Mouse (Mus musculus) heart, postnatal 0 days (tissue): ENCODE measurements at regions not wholly inside any gene's neighbourhood (a gene's known extent, or its start where the extent isn't known, plus 50 kb on each side); places are given as distances from the start of the nearest gene placed in this dataset.

Source experiments
- ATAC-seq: fragments of 200-750 bp; cut with Nextera tagmentation; 2 replicates; pipeline ENCODE4 v1.8.0; 2017; ENCODE audit warnings: low read depth, moderate number of reproducible peaks, moderate library complexity; ENCODE audit not compliant: insufficient read depth
- DNase-seq: peaks from one replicate; pipeline ENCODE4 v3.0.0-alpha.2; 2016; ENCODE audit warnings: low spot score
- H3K27ac ChIP-seq: fragments of 300-500 bp; sonication (generic); 2 replicates; pipeline ENCODE4 v1.5.1; 2014; ENCODE audit warnings: low read depth, mild to moderate bottlenecking
- H3K27me3 ChIP-seq: fragments of 300-500 bp; sonication (generic); 2 replicates; pipeline ENCODE4 v1.6.1; 2014; ENCODE audit warnings: low read length, mixed read lengths; ENCODE audit not compliant: control insufficient read depth, insufficient read depth
- H3K36me3 ChIP-seq: fragments of 300-500 bp; sonication (generic); replicated peaks from 2 replicates; pipeline ENCODE4 v1.6.1; 2014; ENCODE audit warnings: low read length, mixed read lengths; ENCODE audit not compliant: control insufficient read depth, insufficient read depth
- H3K4me1 ChIP-seq: fragments of 300-500 bp; sonication (generic); 2 replicates; pipeline ENCODE4 v1.6.1; 2014; ENCODE audit warnings: antibody characterized with exemption; ENCODE audit not compliant: control insufficient read depth, insufficient read depth
- H3K4me2 ChIP-seq: fragments of 300-500 bp; sonication (generic); 2 replicates; pipeline ENCODE4 v1.6.1; 2014; ENCODE audit warnings: low read depth, mild to moderate bottlenecking, low read length, moderate library complexity
- H3K4me3 ChIP-seq: fragments of 300-500 bp; sonication (generic); 2 replicates; pipeline ENCODE4 v1.5.1; 2014; ENCODE audit warnings: low read depth, low read length
- H3K9ac ChIP-seq: fragments of 300-500 bp; sonication (generic); replicated peaks from 2 replicates; pipeline ENCODE4 v1.6.1; 2014; ENCODE audit warnings: low read depth, low read length, mixed read lengths
- H3K9me3 ChIP-seq: fragments of 300-500 bp; sonication (generic); replicated peaks from 2 replicates; pipeline ENCODE4 v1.6.1; 2016; ENCODE audit warnings: low read length; ENCODE audit not compliant: control insufficient read depth
- CTCF ChIP-seq: IDR thresholded peaks from 2 replicates; pipeline ENCODE4 v1.5.1; 2016; ENCODE audit warnings: antibody characterized with exemption, control low read depth, low read depth
- EP300 ChIP-seq: IDR thresholded peaks from 2 replicates; pipeline ENCODE4 v1.6.1; 2016; ENCODE audit warnings: antibody characterized with exemption, low read depth
- WGBS: fragments of 180-500 bp; shearing (Covaris S2); extraction: QIAGEN DNeasy Blood & Tissue Kit; methylation state at CpG from one replicate; pipeline ENCODE4 v1.1.7; 2014; 5-methylcytosine and 5-hydroxymethylcytosine counted together

GRCm38 (mm10) chr17:82946083-82946482, 269.0 kb upstream of the Pkdcc start:
- no peaks in the 10 kb centered on the region for H3K4me1 ChIP-seq
- no peak overlapping the region for H3K9ac ChIP-seq
- no peaks in the 10 kb centered on the region for H3K27me3 ChIP-seq
- no peak for TF ChIP-seq EP300
- no peak for TF ChIP-seq CTCF
- H3K4me2 ChIP-seq, result no peak overlapping the region
- DNase-seq (no peak), ATAC-seq (no peak)
- H3K36me3 ChIP-seq, result no peaks in the 10 kb centered on the region
- H3K4me3 ChIP-seq, result no peak overlapping the region
- H3K27ac ChIP-seq, result no peak overlapping the region
- WGBS, result 52% methylated on average over 4 of the region's 4 CpGs
- H3K9me3 ChIP-seq, result no peaks in the 10 kb centered on the region

- no peak for DNase-seq
Measured at GRCm38 (mm10) chr17:82949794-82950193, 265.3 kb upstream of the Pkdcc start.

GRCm38 (mm10) chr17:82950268-82950667, 264.8 kb upstream of the Pkdcc start:
- WGBS, result 84% methylated on average over 14 of the region's 14 CpGs
- ATAC-seq (no peak), DNase-seq (no peak)
- Histone ChIP-seq H3K27ac (no peak overlapping the region), H3K4me1 (no peaks in the 10 kb centered on the region), H3K9me3 (no peaks in the 10 kb centered on the region), H3K36me3 (no peaks in the 10 kb centered on the region), H3K27me3 (no peaks in the 10 kb centered on the region), H3K4me2 (no peak overlapping the region), H3K4me3 (no peak overlapping the region), H3K9ac (no peak overlapping the region)
- no peak for TF ChIP-seq CTCF

More at GRCm38 (mm10) chr17:82949794-82950193, 265.3 kb upstream of the Pkdcc start:
- ATAC-seq, result no peak
- Histone ChIP-seq H3K4me3 (no peak overlapping the region), H3K9me3 (no peaks in the 10 kb centered on the region), H3K9ac (no peak overlapping the region), H3K36me3 (no peaks in the 10 kb centered on the region), H3K27me3 (no peaks in the 10 kb centered on the region), H3K27ac (no peak overlapping the region), H3K4me1 (no peaks in the 10 kb centered on the region), H3K4me2 (no peak overlapping the region)
- TF ChIP-seq CTCF (no peak), EP300 (no peak)
- WGBS, result 56% methylated on average over 4 of the region's 4 CpGs

- DNase-seq (peak; percentile 71), ATAC-seq (no peak)
- Histone ChIP-seq H3K4me2 (no peak overlapping the region), H3K27me3 (no peaks in the 10 kb centered on the region), H3K27ac (no peak overlapping the region), H3K9ac (no peak overlapping the region), H3K9me3 (no peaks in the 10 kb centered on the region), H3K4me1 (no peaks in the 10 kb centered on the region), H3K4me3 (no peak overlapping the region), H3K36me3 (no peaks in the 10 kb centered on the region)
- TF ChIP-seq CTCF (peak; percentile 73), EP300 (no peak)
- WGBS, result 44% methylated on average over 4 of the region's 4 CpGs
Measured at GRCm38 (mm10) chr17:82957409-82957808, 257.7 kb upstream of the Pkdcc start.

- WGBS, result 45% methylated on average over 3 of the region's 3 CpGs
- ATAC-seq, result no peak
- TF ChIP-seq CTCF (no peak), EP300 (no peak)
- Histone ChIP-seq H3K9me3 (no peaks in the 10 kb centered on the region), H3K36me3 (no peaks in the 10 kb centered on the region), H3K4me3 (no peak overlapping the region), H3K4me2 (no peak overlapping the region), H3K27me3 (no peaks in the 10 kb centered on the region), H3K27ac (no peak overlapping the region), H3K9ac (no peak overlapping the region), H3K4me1 (no peaks in the 10 kb centered on the region)
- no peak for DNase-seq
Measured at GRCm38 (mm10) chr17:82963374-82963773, 251.7 kb upstream of the Pkdcc start.

- no peaks in the 10 kb centered on the region for H3K36me3 ChIP-seq
- H3K9me3 ChIP-seq, result no peaks in the 10 kb centered on the region
- DNase-seq (no peak), ATAC-seq (no peak)
- no peak overlapping the region for H3K4me2 ChIP-seq
- H3K4me1 ChIP-seq, result no peaks in the 10 kb centered on the region
- no peak overlapping the region for H3K27ac ChIP-seq
- WGBS, result 63% methylated on average over 10 of the region's 10 CpGs
- H3K4me3 ChIP-seq, result no peak overlapping the region
- no peaks in the 10 kb centered on the region for H3K27me3 ChIP-seq
- TF ChIP-seq EP300, result no peak
- no peak for TF ChIP-seq CTCF
- no peak overlapping the region for H3K9ac ChIP-seq
Measured at GRCm38 (mm10) chr17:82999710-83000109, 215.4 kb upstream of the Pkdcc start.
